Mouse (Mus musculus) limb, embryonic 11.5 days (tissue): Measurements from ENCODE around the gene Tubgcp2. TPM values are rescaled to one million over a fixed set of nuclear protein-coding genes. Genes with fewer than 3 reads are reported as not detected.

Experiments
- ATAC-seq: fragments of 200-750 bp; cut with Nextera tagmentation; 2 replicates; pipeline ENCODE4 v1.8.0; 2017; ENCODE audit warnings: low read depth; ENCODE audit not compliant: insufficient number of reproducible peaks, low FRiP score, low TSS enrichment
- DNase-seq: peaks from one replicate; pipeline ENCODE4 v3.0.0-alpha.2; 2015; ENCODE audit warnings: low spot score
- H3K27ac ChIP-seq: fragments of 300-500 bp; sonication (generic); replicated peaks from 2 replicates; pipeline ENCODE4 v1.5.1; 2014; ENCODE audit warnings: low read depth, mild to moderate bottlenecking, low read length
- H3K27me3 ChIP-seq: fragments of 300-500 bp; sonication (generic); 2 replicates; pipeline ENCODE4 v1.6.1; 2014; ENCODE audit warnings: mild to moderate bottlenecking, low read length, mixed read lengths; ENCODE audit not compliant: control insufficient read depth, insufficient read depth
- H3K36me3 ChIP-seq: fragments of 300-500 bp; sonication (generic); 2 replicates; pipeline ENCODE4 v1.6.1; 2014; ENCODE audit warnings: mild to moderate bottlenecking, low read length, moderate library complexity, mixed read lengths; ENCODE audit not compliant: control insufficient read depth, insufficient read depth
- H3K4me1 ChIP-seq: fragments of 300-500 bp; sonication (generic); 2 replicates; pipeline ENCODE4 v1.6.1; 2014; ENCODE audit warnings: low read length, mixed read lengths; ENCODE audit not compliant: control insufficient read depth, insufficient read depth
- H3K4me2 ChIP-seq: fragments of 300-500 bp; sonication (generic); 2 replicates; pipeline ENCODE4 v1.6.1; 2014; ENCODE audit warnings: low read depth, mild to moderate bottlenecking, moderate library complexity; ENCODE audit not compliant: severe bottlenecking
- H3K4me3 ChIP-seq: fragments of 300-500 bp; sonication (generic); 2 replicates; pipeline ENCODE4 v1.5.1; 2014; ENCODE audit warnings: low read depth, low read length
- H3K9ac ChIP-seq: fragments of 300-500 bp; sonication (generic); 2 replicates; pipeline ENCODE4 v1.6.1; 2014; ENCODE audit warnings: mild to moderate bottlenecking, low read length
- H3K9me3 ChIP-seq: fragments of 300-500 bp; sonication (generic); 2 replicates; pipeline ENCODE4 v1.6.1; 2016; ENCODE audit warnings: low read length; ENCODE audit not compliant: control insufficient read depth
- WGBS: fragments of 180-500 bp; shearing (Covaris S2); extraction: QIAGEN DNeasy Blood & Tissue Kit; methylation state at CpG from one replicate; pipeline ENCODE4 v1.1.7; 2014; 5-methylcytosine and 5-hydroxymethylcytosine counted together
- polyA plus RNA-seq: library from polyadenylated mRNA; unstranded; fragments of >200 nt; fragmentation: Nextera tagmentation; extraction: Ambion mirVana; gene quantifications from 2 replicates; pipeline ENCODE4 v1.2.1, GENCODE M21; 2014

Tubgcp2 gene
- polyA plus RNA-seq, 1 experiment from 2014 or later = 75.8 TPM

- ATAC-seq (no peak), DNase-seq (no peak)
- Histone ChIP-seq H3K4me2 (no peak overlapping the region), H3K4me3 (no peak overlapping the region), H3K27me3 (no peaks in the 10 kb centered on the region), H3K27ac (no peak overlapping the region), H3K9me3 (no peaks in the 10 kb centered on the region), H3K4me1 (peaks cover 9% of the 10 kb centered on the region; the same call in 1 of the 2 replicates), H3K36me3 (peaks cover 27% of the 10 kb centered on the region), H3K9ac (no peak overlapping the region)
- WGBS = 96% methylated on average over 9 of the region's 9 CpGs
Measured at GRCm38 (mm10) chr7:140033386-140033785, 3.1 kb downstream of the Tubgcp2 start.

GRCm38 (mm10) chr7:140032366-140032765 is 4.1 kb downstream of the Tubgcp2 start:
- 93% methylated on average over 10 of the region's 10 CpGs for WGBS
- H3K4me2 ChIP-seq = no peak overlapping the region
- H3K4me1 ChIP-seq = peaks cover 7% of the 10 kb centered on the region; the same call in 1 of the 2 replicates
- no peaks in the 10 kb centered on the region for H3K9me3 ChIP-seq
- no peak for DNase-seq
- H3K9ac ChIP-seq = no peak overlapping the region
- H3K4me3 ChIP-seq = no peak overlapping the region
- H3K36me3 ChIP-seq = peaks cover 31% of the 10 kb centered on the region
- H3K27ac ChIP-seq = no peak overlapping the region
- ATAC-seq = no peak
- no peaks in the 10 kb centered on the region for H3K27me3 ChIP-seq

GRCm38 (mm10) chr7:140031771-140032170 is 4.7 kb downstream of the Tubgcp2 start:
- Histone ChIP-seq H3K9ac (no peak overlapping the region), H3K9me3 (no peaks in the 10 kb centered on the region), H3K27ac (no peak overlapping the region), H3K36me3 (peaks cover 31% of the 10 kb centered on the region), H3K4me3 (no peak overlapping the region), H3K4me1 (peaks cover 1% of the 10 kb centered on the region; the same call in 1 of the 2 replicates), H3K4me2 (no peak overlapping the region), H3K27me3 (no peaks in the 10 kb centered on the region)
- ATAC-seq = no peak
- 92% methylated on average over 12 of the region's 12 CpGs for WGBS
- no peak for DNase-seq

GRCm38 (mm10) chr7:140011336-140011735 is 25.1 kb downstream of the Tubgcp2 start:
- Histone ChIP-seq H3K9me3 (no peaks in the 10 kb centered on the region), H3K27ac (no peak overlapping the region), H3K27me3 (no peaks in the 10 kb centered on the region), H3K4me1 (no peaks in the 10 kb centered on the region), H3K9ac (no peak overlapping the region), H3K4me2 (no peak overlapping the region), H3K4me3 (no peak overlapping the region), H3K36me3 (peaks cover 4% of the 10 kb centered on the region)
- ATAC-seq (no peak), DNase-seq (no peak)
- 96% methylated on average over 17 of the region's 17 CpGs for WGBS

- H3K9ac ChIP-seq = no peak overlapping the region
- H3K27me3 ChIP-seq = no peaks in the 10 kb centered on the region
- 93% methylated on average over 9 of the region's 9 CpGs for WGBS
- DNase-seq = no peak
- H3K4me2 ChIP-seq = no peak overlapping the region
- H3K4me3 ChIP-seq = no peak overlapping the region
- H3K36me3 ChIP-seq = peaks cover 13% of the 10 kb centered on the region
- no peaks in the 10 kb centered on the region for H3K9me3 ChIP-seq
- no peak for ATAC-seq
- H3K4me1 ChIP-seq = no peaks in the 10 kb centered on the region
- H3K27ac ChIP-seq = no peak overlapping the region
Measured at GRCm38 (mm10) chr7:140007781-140008180, 28.7 kb downstream of the Tubgcp2 start.

- no peaks in the 10 kb centered on the region for H3K4me1 ChIP-seq
- no peak overlapping the region for H3K27ac ChIP-seq
- peaks cover 13% of the 10 kb centered on the region for H3K36me3 ChIP-seq
- H3K9ac ChIP-seq = no peak overlapping the region
- DNase-seq (no peak), ATAC-seq (no peak)
- H3K9me3 ChIP-seq = no peaks in the 10 kb centered on the region
- WGBS = 93% methylated on average over 9 of the region's 9 CpGs
- no peak overlapping the region for H3K4me2 ChIP-seq
- H3K4me3 ChIP-seq = no peak overlapping the region
- no peaks in the 10 kb centered on the region for H3K27me3 ChIP-seq
Measured at GRCm38 (mm10) chr7:140006861-140007611, 29.4 kb downstream of the Tubgcp2 start.

- no peak overlapping the region for H3K4me3 ChIP-seq
- H3K9me3 ChIP-seq = no peaks in the 10 kb centered on the region
- DNase-seq (no peak), ATAC-seq (no peak)
- H3K4me1 ChIP-seq = no peaks in the 10 kb centered on the region
- no peaks in the 10 kb centered on the region for H3K27me3 ChIP-seq
- H3K27ac ChIP-seq = no peak overlapping the region
- peaks cover 31% of the 10 kb centered on the region for H3K36me3 ChIP-seq
- no peak overlapping the region for H3K4me2 ChIP-seq
- H3K9ac ChIP-seq = no peak overlapping the region
- WGBS = 92% methylated on average over 8 of the region's 8 CpGs
Measured at GRCm38 (mm10) chr7:140004666-140005065, 31.8 kb downstream of the Tubgcp2 start.

GRCm38 (mm10) chr7:140001086-140001740 is 35.3 kb downstream of the Tubgcp2 start:
- Histone ChIP-seq H3K9ac (no peak overlapping the region), H3K27me3 (no peaks in the 10 kb centered on the region), H3K4me1 (no peaks in the 10 kb centered on the region), H3K4me2 (no peak overlapping the region), H3K4me3 (no peak overlapping the region), H3K36me3 (peaks cover 34% of the 10 kb centered on the region), H3K27ac (no peak overlapping the region), H3K9me3 (no peaks in the 10 kb centered on the region)
- WGBS = 65% methylated on average over 12 of the region's 12 CpGs
- ATAC-seq (no peak), DNase-seq (no peak)
